Mouse (Mus musculus) thymus, adult 2 months (tissue): Measurements from ENCODE around the gene Glyctk. TPM values are rescaled to one million over a fixed set of nuclear protein-coding genes. Genes with fewer than 3 reads are reported as not detected.

Source experiments
- DNase-seq: peaks from one replicate; pipeline ENCODE4 v3.0.0; 2021
- H3K27ac ChIP-seq: fragments of 200-500 bp; 2 replicates; pipeline ENCODE4 v1.5.1; 2012; ENCODE audit warnings: low read length, control low read depth; ENCODE audit not compliant: control insufficient read depth, insufficient read depth
- H3K27me3 ChIP-seq: fragments of 200-500 bp; 2 replicates; pipeline ENCODE4 v1.6.1; 2012; ENCODE audit warnings: mild to moderate bottlenecking, low read length, moderate library complexity, mixed read lengths; ENCODE audit not compliant: control insufficient read depth, insufficient read depth
- H3K36me3 ChIP-seq: fragments of 200-500 bp; 2 replicates; pipeline ENCODE4 v1.6.1; 2012; ENCODE audit warnings: mild to moderate bottlenecking, low read length, moderate library complexity; ENCODE audit not compliant: control insufficient read depth, insufficient read depth
- H3K4me1 ChIP-seq: fragments of 200-500 bp; replicated peaks from 2 replicates; pipeline ENCODE4 v1.6.1; 2012; ENCODE audit warnings: low read length; ENCODE audit not compliant: control insufficient read depth, insufficient read depth
- H3K4me3 ChIP-seq: fragments of 200-500 bp; 2 replicates; pipeline ENCODE4 v1.5.1; 2012; ENCODE audit warnings: mild to moderate bottlenecking, low read length, control low read depth, moderate library complexity; ENCODE audit not compliant: control insufficient read depth, insufficient read depth
- CTCF ChIP-seq: fragments of 200-500 bp; IDR thresholded peaks from 2 replicates; pipeline ENCODE4 v1.5.1; 2012; ENCODE audit warnings: mild to moderate bottlenecking, control low read depth, low read length, moderate library complexity, borderline replicate concordance; ENCODE audit not compliant: control insufficient read depth, poor library complexity, insufficient read depth; ENCODE audit errors: extremely low read depth
- POLR2A ChIP-seq: fragments of 200-500 bp; IDR thresholded peaks from 2 replicates; pipeline ENCODE4 v1.6.1; 2012; ENCODE audit warnings: mild to moderate bottlenecking, low read length, control low read depth, moderate library complexity; ENCODE audit not compliant: control insufficient read depth, poor library complexity, insufficient read depth; ENCODE audit errors: extremely low read depth
- WGBS: fragments of 180-500 bp; shearing (Covaris S2); methylation state at CpG from one replicate; pipeline ENCODE4 v1.1.7; 2018; 5-methylcytosine and 5-hydroxymethylcytosine counted together
- polyA plus RNA-seq: library from polyadenylated mRNA; depleted of rRNA; stranded (reverse); fragments of >200 nt; gene quantifications from 2 replicates; pipeline ENCODE4 v1.2.3, GENCODE M21; 2012

The Glyctk gene
- polyA plus RNA-seq, 1 experiment, result 13.1 TPM

- Histone ChIP-seq H3K27ac (no peak overlapping the region), H3K27me3 (no peaks in the 10 kb centered on the region), H3K4me1 (no peaks in the 10 kb centered on the region), H3K36me3 (no peaks in the 10 kb centered on the region), H3K4me3 (no peak overlapping the region)
- TF ChIP-seq CTCF, result no peak
- TF ChIP-seq POLR2A, result no peak
- WGBS, result 77% methylated on average over 10 of the region's 10 CpGs
- DNase-seq, result no peak
Measured at GRCm38 (mm10) chr9:106139763-106140162, 18.2 kb downstream of the Glyctk start.

GRCm38 (mm10) chr9:106137671-106138216 is 20.2 kb downstream of the Glyctk start:
- Histone ChIP-seq H3K4me3 (no peak overlapping the region), H3K27me3 (no peaks in the 10 kb centered on the region), H3K4me1 (no peaks in the 10 kb centered on the region), H3K36me3 (no peaks in the 10 kb centered on the region), H3K27ac (no peak overlapping the region)
- 84% methylated on average over 10 of the region's 10 CpGs for WGBS
- TF ChIP-seq POLR2A (no peak), CTCF (no peak)
- DNase-seq, result no peak

DNA sequence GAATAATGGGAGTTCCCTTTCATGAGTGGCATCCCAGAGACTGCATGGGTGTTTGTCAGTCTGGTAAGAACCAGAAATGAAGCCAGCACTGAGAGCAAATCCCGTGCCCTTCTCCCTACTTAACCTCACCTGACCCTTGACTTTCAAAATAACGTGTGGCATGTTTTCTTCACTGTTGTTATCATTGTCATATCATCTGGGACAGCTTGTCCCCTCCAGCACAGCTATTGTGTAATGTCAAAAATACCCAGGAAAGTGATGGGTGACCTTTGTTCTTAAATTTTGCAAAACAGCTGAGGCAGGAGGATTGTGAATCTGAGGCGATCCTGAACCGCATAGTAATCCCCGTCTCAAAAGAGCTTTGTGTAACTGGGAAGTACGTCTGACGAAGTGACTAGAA is 27.7 kb downstream of the Glyctk start:
- Histone ChIP-seq H3K27me3 (no peaks in the 10 kb centered on the region), H3K36me3 (no peaks in the 10 kb centered on the region), H3K27ac (no peak overlapping the region), H3K4me3 (no peak overlapping the region), H3K4me1 (no peaks in the 10 kb centered on the region)
- no peak for DNase-seq
- TF ChIP-seq CTCF (no peak), POLR2A (no peak)
- WGBS, result 87% methylated on average over 7 of the region's 7 CpGs

DNA sequence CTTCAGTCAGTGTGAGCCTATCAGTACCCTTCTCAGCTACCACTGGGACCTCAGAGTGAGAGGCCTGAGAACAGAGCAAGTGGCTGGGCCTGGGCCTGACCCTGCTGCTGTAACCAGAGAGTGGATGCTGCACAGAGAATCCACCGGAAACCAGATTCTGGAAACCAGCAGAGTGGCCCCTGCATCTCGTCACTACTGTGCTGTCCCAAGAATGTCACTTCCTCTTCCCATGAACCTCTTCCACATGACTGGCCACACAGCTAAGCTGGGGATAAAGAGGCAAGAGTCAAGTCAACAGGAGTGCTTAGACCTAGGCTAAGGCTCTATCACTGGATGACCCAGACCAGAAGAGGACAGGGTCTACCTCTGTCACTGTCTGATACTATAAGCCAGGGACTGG is 28.9 kb downstream of the Glyctk start:
- Histone ChIP-seq H3K36me3 (no peaks in the 10 kb centered on the region), H3K4me3 (no peak overlapping the region), H3K27me3 (no peaks in the 10 kb centered on the region), H3K4me1 (no peaks in the 10 kb centered on the region), H3K27ac (no peak overlapping the region)
- TF ChIP-seq CTCF (no peak), POLR2A (no peak)
- WGBS, result 74% methylated on average over 2 of the region's 2 CpGs
- no peak for DNase-seq

- no peak for TF ChIP-seq CTCF
- TF ChIP-seq POLR2A, result no peak
Measured at GRCm38 (mm10) chr9:106126786-106127251, 31.1 kb downstream of the Glyctk start.

DNA sequence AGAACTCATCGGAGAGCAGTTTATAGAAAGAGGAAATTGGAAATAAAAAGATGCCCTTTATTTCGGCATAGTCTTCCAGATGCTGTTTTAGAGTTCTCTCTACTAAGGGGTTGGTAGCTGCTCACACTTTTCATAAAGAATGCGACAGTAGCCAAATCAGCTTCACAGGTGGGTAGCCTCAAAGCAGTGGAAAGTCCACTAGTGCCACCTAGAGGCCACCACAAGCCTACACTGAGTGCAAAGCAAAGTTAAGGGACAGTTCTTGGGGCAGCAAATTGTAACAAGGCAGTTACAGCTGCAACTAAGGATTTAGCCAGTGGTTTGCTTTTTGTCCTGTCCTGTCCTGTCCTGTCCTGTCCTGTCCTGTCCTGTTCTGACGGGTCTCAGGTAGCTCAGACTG is 34.3 kb downstream of the Glyctk start:
- Histone ChIP-seq H3K36me3 (no peaks in the 10 kb centered on the region), H3K4me1 (no peaks in the 10 kb centered on the region), H3K27me3 (no peaks in the 10 kb centered on the region), H3K4me3 (no peak overlapping the region), H3K27ac (no peak overlapping the region)
- DNase-seq, result peak; percentile 35
- 52% methylated on average over 4 of the region's 4 CpGs for WGBS
- TF ChIP-seq CTCF, result no peak
- TF ChIP-seq POLR2A, result no peak

More at GRCm38 (mm10) chr9:106126786-106127251, 31.1 kb downstream of the Glyctk start:
- DNase-seq, result no peak
- Histone ChIP-seq H3K27me3 (no peaks in the 10 kb centered on the region), H3K4me1 (no peaks in the 10 kb centered on the region), H3K36me3 (no peaks in the 10 kb centered on the region), H3K27ac (no peak overlapping the region), H3K4me3 (no peak overlapping the region)
- 68% methylated on average over 2 of the region's 2 CpGs for WGBS

DNA sequence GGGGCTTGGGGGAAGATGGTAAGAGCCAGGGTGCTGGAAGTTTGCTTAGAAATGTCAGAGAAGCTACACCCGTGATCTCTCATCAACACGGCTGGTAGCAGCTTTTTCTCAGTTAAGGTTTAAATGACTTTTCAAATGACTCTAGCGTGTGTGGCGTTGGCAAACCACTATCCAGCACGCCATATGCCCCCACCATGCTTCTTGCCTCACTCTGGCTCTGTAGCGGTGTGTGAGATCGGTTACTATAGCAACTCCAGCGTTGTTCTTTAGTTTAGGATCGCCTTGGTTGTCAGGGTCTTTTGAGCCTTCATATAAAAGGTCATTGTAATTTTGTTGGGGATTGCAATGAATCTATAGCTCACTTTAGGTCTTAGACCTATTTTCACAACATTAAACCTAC is 38.9 kb downstream of the Glyctk start:
- Histone ChIP-seq H3K4me1 (no peaks in the 10 kb centered on the region), H3K27me3 (no peaks in the 10 kb centered on the region), H3K36me3 (no peaks in the 10 kb centered on the region), H3K4me3 (no peak overlapping the region), H3K27ac (no peak overlapping the region)
- TF ChIP-seq POLR2A (no peak), CTCF (no peak)
- no peak for DNase-seq
- WGBS, result 83% methylated on average over 9 of the region's 9 CpGs
